31 mouse cellular contexts compared by ENCODE assay signal in the genomic region with DNA sequence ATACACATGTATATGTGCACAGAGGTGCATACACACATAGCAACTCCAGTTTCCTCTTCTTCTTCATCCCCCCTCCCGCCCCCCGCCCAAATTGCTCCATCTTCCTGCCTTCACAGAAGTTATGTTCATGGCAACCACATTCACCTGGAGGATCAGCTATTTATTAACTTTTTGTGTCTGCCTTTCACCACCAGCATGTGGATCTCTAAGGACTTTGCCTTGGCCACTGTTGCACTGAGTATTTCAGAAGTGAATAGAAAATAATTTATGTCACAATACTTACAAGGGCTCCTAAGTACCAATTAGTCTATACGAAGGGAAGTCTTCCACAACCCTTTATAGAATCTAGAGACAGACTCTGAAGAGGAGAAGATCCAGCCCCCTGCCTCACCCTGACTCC. TPM values are rescaled to one million over a fixed set of nuclear protein-coding genes. Genes with fewer than 3 reads are reported as not detected.
"Had no signal": no experiment of that assay in that cellular context is flagged by ENCODE, and none has a peak within 500 bp of the region (broad histone marks: within the 10 kb centered on the region; RNA-seq: fewer than 3 reads in every experiment).

No protein-coding gene starts in this region.

- H3K9me3 ChIP-seq: kidney, embryonic 15.5 days; limb, embryonic 10.5 days; limb, embryonic 13.5 days; liver, embryonic 12.5 days; liver, embryonic 15.5 days; lung, embryonic 15.5 days; megakaryocyte, embryonic 14.5 days; midbrain, embryonic 10.5 days; midbrain, embryonic 13.5 days; neural tube, embryonic 13.5 days; stomach, embryonic 15.5 days had no signal

- H3K4me1 ChIP-seq: limb, embryonic 10.5 days; liver, embryonic 12.5 days; liver, embryonic 15.5 days; megakaryocyte, embryonic 14.5 days; midbrain, embryonic 10.5 days; midbrain, embryonic 13.5 days; stomach, embryonic 15.5 days had no signal

- H3K27ac ChIP-seq: kidney, embryonic 15.5 days; layer of hippocampus, adult 2 months; limb, embryonic 10.5 days; limb, embryonic 13.5 days; liver, embryonic 12.5 days; liver, embryonic 15.5 days; lung, embryonic 15.5 days; midbrain, embryonic 10.5 days; midbrain, embryonic 13.5 days; neural tube, embryonic 13.5 days; stomach, embryonic 15.5 days had no signal

- H3K27me3 ChIP-seq: kidney, embryonic 15.5 days; limb, embryonic 13.5 days; liver, embryonic 12.5 days; liver, embryonic 15.5 days; lung, embryonic 15.5 days; midbrain, embryonic 13.5 days; neural tube, embryonic 13.5 days; stomach, embryonic 15.5 days had no signal

- H3K9ac ChIP-seq: kidney, embryonic 15.5 days; limb, embryonic 13.5 days; liver, embryonic 12.5 days; liver, embryonic 15.5 days; lung, embryonic 15.5 days; midbrain, embryonic 13.5 days; neural tube, embryonic 13.5 days; stomach, embryonic 15.5 days had no signal

- DNase-seq: kidney, postnatal 25 days; layer of hippocampus, adult 9-11 months; liver; lung, adult 18-20 months; lung, postnatal 10 days; lung, postnatal 36 days; retina, postnatal 1 day; right cerebral cortex, postnatal 25 days; spleen, adult 18-20 months; thymus, postnatal 25 days had no signal

- H3K4me3 ChIP-seq: kidney, embryonic 15.5 days; layer of hippocampus, adult 2 months; limb, embryonic 10.5 days; limb, embryonic 13.5 days; liver, embryonic 12.5 days; liver, embryonic 15.5 days; lung, embryonic 15.5 days; megakaryocyte, embryonic 14.5 days; midbrain, embryonic 10.5 days; midbrain, embryonic 13.5 days; myocyte; neural tube, embryonic 13.5 days; stomach, embryonic 15.5 days had no signal

- H3K36me3 ChIP-seq: kidney, embryonic 15.5 days; limb, embryonic 10.5 days; limb, embryonic 13.5 days; liver, embryonic 12.5 days; liver, embryonic 15.5 days; lung, embryonic 15.5 days; midbrain, embryonic 10.5 days; midbrain, embryonic 13.5 days; neural tube, embryonic 13.5 days; stomach, embryonic 15.5 days had no signal

- H3K4me2 ChIP-seq: kidney, embryonic 15.5 days; limb, embryonic 13.5 days; liver, embryonic 12.5 days; liver, embryonic 15.5 days; lung, embryonic 15.5 days; midbrain, embryonic 13.5 days; neural tube, embryonic 13.5 days; stomach, embryonic 15.5 days had no signal

- ATAC-seq: liver, embryonic 12.5 days; midbrain, embryonic 13.5 days; midbrain, embryonic 16.5 days had no signal

RNA-seq across cellular contexts. Expression of a gene that starts 21.9 kb away (rescaled TPM):
- total RNA-seq: layer of hippocampus, adult 2 months; layer of hippocampus, postnatal 25 days; left cerebral cortex, adult 18-20 months; left cerebral cortex, postnatal 25 days; monocyte, adult 5-6 weeks; neutrophil, adult 5-6 weeks had no signal
- polyA plus RNA-seq: kidney, embryonic 15.5 days; large intestine, adult 2 months; limb, embryonic 10.5 days; limb, embryonic 13.5 days; liver, embryonic 12.5 days; liver, embryonic 15.5 days; lung, embryonic 15.5 days; midbrain, embryonic 10.5 days; midbrain, embryonic 13.5 days; midbrain, embryonic 16.5 days; myocyte; neural tube, embryonic 13.5 days; stomach, embryonic 15.5 days; thymus, postnatal 0 days had no signal

RNA-seq across cellular contexts. Expression of a gene that starts 23.3 kb away (rescaled TPM):
- polyA plus RNA-seq: kidney, embryonic 15.5 days; large intestine, adult 2 months; limb, embryonic 10.5 days; limb, embryonic 13.5 days; liver, embryonic 12.5 days; liver, embryonic 15.5 days; lung, embryonic 15.5 days; midbrain, embryonic 10.5 days; midbrain, embryonic 13.5 days; midbrain, embryonic 16.5 days; myocyte; neural tube, embryonic 13.5 days; stomach, embryonic 15.5 days; thymus, postnatal 0 days had no signal

RNA-seq across cellular contexts. Expression of a gene that starts 25.3 kb away (rescaled TPM):
- total RNA-seq: layer of hippocampus, adult 2 months; layer of hippocampus, postnatal 25 days; left cerebral cortex, adult 18-20 months; left cerebral cortex, postnatal 25 days; monocyte, adult 5-6 weeks; neutrophil, adult 5-6 weeks had no signal
- polyA plus RNA-seq: kidney, embryonic 15.5 days; large intestine, adult 2 months; limb, embryonic 10.5 days; limb, embryonic 13.5 days; liver, embryonic 12.5 days; liver, embryonic 15.5 days; lung, embryonic 15.5 days; midbrain, embryonic 10.5 days; midbrain, embryonic 16.5 days; myocyte; neural tube, embryonic 13.5 days; stomach, embryonic 15.5 days; thymus, postnatal 0 days had no signal
